Mouse (Mus musculus) CD4-positive, CD25-positive, alpha-beta regulatory T cell, adult 2 months (primary cell): ENCODE measurements at regions not wholly inside any gene's neighbourhood (a gene's known extent, or its start where the extent isn't known, plus 50 kb on each side); places are given as distances from the start of the nearest gene placed in this dataset.
A peak's percentile ranks its signal among the peaks of the same experiment; 100 is the strongest.

Experiments
- DNase-seq: peaks from one replicate; pipeline ENCODE4 v3.0.0-alpha.2; 2012; ENCODE audit warnings: low read depth, low spot score

GRCm38 (mm10) chr10:9086666-9087065, 200.8 kb upstream of the Sash1 start:
- DNase-seq, result no peak

- DNase-seq, result no peak
Measured at GRCm38 (mm10) chr10:9085441-9085840, 199.6 kb upstream of the Sash1 start.

DNA sequence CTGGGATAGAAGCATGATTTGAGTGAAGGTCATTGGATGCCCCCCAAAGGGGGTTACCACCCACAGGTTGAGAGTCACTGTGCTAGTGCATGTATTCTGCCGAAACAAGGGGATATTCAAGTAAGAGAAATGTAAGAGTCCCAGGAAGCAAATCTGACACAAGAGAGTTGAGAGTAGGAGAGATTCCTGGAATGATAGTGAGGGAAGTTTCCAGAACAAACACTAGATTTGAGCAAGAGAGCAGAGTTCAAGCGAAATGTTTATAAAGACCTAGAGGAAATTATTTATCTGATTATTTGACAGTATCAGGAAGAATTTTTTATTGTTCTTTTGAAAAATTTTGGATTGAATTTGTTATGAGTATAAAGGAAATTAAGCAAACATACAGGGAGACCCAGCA, 189.0 kb upstream of the Sash1 start:
- DNase-seq, result no peak

GRCm38 (mm10) chr10:9071630-9072029, 185.8 kb upstream of the Sash1 start:
- no peak for DNase-seq

DNA sequence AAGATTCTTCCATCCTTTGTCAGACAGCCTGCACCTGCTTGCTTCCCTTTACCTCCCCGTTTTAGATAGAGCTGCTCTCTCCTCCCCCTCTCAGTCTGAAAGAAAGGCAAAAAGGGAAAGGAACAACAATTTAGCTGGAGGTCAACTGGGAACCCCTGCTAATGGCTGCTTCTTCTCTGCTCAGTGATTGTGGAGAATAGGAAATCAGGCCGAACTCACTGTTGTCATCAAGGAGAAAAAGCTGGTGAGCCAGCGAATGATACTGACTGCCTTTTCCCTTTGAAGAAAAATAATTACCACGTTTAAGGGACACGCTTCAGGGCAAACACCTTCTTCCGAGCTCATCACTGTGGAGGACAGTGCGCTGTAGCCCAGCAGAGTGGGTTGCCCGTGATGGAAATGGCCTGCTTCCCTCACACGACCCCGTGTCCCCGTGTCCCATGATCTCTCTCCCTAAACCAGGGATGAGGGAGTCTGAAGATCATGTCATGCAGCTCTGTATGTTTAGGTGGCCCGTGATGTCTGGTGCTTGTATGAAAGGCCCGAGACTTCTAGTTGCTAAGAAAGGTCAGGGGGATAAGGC, 183.8 kb upstream of the Sash1 start:
- DNase-seq, result no peak

DNA sequence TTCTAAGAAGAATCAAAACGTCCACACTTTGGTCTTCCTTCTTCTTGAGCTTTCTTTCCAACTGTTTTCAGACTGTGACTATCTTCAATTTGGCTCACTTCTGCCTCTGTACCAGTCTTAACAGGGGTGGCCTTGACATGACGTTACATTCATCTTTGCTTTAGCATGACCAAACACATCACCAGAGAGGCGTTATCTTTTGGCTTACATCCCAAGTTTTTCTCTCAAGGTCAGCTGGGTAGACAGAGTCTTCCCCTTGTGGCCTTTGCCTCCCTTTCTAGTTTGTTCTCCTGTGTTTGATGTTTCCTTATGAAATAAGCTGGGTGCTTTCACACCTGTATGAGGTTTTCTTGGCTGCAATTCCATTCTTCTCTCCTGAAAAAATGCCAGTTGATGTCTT, 180.7 kb upstream of the Sash1 start:
- no peak for DNase-seq

DNA sequence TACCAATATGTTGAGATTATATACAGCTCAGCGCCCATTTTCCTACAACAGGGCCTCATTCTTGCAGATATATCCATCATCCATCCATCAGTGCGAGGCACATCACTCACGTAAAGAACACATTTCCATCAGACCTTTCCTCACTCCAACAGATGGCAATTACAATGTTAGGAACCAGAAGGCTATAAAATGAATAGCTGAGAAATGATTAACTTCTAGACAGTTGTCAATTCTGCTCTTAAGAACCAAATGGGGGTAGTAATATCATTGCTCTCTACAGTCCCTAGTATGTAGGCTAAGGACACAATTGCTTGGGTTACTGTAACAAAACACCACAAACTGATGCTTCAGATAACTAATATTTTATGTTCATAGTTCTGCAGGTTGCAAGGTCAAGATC, 176.1 kb upstream of the Sash1 start:
- DNase-seq, result no peak

- no peak for DNase-seq
Measured at GRCm38 (mm10) chr10:9055274-9055673, 169.4 kb upstream of the Sash1 start.

GRCm38 (mm10) chr10:9053371-9053770, 167.5 kb upstream of the Sash1 start:
- DNase-seq, result no peak

DNA sequence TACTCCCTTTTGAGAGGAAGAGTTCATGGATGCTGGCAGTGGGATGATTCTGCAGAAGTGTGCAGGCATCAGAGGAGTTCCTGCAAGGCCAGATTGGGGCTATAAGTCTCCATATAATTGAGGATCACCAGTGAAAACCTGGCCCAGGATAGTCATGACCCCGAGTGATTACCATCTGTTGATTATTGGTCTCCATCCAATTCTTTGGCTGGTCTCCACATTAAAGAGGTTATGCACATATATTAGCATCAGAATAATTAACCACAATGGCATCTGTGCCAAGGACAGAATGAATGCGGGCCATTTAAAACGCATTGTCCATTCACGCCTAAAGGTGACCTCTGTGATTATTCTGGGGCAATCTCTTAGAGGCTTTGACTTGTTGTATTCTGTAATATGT, 161.5 kb upstream of the Sash1 start:
- no peak for DNase-seq

GRCm38 (mm10) chr10:9044746-9045370, 159.0 kb upstream of the Sash1 start:
- no peak for DNase-seq

DNA sequence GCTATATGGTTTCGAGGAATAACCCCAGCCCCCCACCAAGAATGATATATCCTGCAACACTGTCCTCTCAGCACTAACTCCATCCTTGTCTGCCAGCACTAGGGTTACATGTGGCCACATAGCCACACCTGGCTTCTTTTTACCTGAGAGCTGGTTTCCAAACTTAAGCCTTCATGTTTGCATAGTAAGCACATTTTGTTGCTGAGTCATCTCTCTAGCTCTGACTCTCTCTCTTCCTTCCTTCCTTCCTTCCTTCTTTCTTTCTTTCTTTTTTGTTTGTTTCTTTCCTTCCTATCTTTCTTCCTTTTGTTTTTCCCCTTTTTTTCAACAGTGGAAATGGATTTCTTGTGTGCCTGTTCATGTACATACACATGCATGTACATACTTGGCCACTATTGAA, 157.6 kb upstream of the Sash1 start:
- no peak for DNase-seq

DNA sequence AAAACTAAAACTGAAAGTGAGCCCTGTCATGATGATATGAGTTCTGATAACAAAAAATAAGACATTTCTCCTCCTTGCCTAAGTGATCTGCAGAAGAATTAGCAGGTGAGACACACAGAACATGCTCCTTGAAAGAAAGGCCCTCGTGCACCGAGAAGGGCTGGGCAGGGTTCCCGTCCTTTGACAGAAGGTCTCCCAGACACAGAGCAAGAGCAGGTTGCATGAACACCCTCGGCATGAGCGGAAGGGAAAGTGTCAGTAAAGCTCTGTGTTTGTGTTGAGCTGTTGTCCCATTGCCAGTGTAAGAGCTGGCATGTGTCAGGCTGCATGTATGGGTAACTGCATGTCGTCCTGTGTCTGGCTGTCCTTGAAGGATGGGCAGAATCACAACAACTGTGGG, 144.6 kb upstream of the Sash1 start:
- no peak for DNase-seq

DNA sequence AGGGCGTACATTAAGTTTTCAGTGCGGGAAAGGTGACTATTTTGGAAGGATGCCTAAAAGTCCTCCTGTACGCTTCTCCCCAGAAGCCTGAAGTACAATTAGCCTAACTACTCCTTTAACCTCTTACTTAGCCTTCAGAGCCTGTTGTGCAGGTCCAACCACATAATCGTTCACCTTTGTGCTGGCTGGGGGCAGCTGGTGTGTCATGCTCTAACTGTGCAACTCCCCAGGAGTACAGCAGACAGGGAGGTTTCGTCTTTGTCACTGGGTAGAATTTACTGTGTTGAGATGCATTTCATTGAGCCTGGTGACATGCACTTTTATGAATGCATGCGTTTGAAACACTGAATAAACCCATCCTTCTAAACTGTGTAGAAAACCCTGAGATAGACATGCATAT, 143.6 kb upstream of the Sash1 start:
- no peak for DNase-seq

DNA sequence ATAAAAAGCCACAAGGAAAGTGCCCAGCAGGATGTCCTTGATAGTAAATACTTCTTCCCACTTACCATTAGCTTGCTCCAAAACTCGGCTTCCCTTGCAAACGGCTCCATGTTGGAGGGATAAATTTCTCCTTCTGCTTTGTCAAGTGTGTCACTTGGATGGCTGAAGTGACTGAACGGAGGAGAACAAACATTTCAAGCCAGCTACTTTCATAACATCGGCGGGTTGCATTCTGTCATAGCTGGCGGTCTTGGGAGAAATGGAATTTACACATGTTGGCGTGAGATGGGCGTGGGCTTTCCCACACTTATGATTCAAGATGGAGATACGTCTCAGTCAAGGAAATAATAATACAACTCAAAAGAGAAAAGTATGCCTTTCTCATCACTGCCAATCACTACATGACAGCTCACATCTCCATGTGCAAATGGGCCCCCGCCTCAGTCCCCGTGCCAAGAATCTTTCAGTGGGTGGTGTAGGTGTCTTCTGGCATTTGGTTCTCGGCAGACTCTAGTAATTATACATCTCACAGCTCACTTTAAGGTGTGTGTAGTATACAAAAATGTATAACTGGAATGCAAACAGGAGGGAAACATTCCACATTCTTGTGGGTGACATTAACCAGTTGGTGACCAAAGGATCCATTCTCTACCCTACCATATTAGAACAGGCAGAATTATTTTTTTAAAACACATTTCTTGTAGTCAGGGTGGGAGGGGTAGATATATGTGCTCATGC, 141.4 kb upstream of the Sash1 start:
- no peak for DNase-seq

GRCm38 (mm10) chr10:9014810-9015505, 129.1 kb upstream of the Sash1 start:
- no peak for DNase-seq

- DNase-seq, result no peak
Measured at GRCm38 (mm10) chr10:9013549-9013925, 127.7 kb upstream of the Sash1 start.

GRCm38 (mm10) chr10:9012829-9013548, 127.1 kb upstream of the Sash1 start:
- DNase-seq, result peak; percentile 54

DNA sequence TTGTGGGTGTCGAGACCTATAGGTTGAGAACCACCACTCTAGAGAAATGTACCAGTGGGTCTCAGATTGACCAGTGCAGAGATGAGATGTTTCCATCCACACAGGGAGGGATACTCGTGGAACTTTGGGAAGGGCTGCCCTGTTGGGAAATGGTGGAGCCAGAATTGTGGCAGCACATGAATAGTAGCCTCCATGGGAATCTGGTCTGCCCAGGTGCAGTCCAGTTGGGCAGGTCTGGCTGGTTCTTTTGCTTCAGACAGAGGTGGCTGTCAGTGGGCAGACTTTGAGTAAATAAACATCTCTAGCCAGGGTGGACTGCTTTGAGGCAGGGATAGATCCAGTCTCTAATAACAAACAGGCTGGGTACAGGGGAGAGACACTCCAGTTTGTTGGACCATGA, 126.0 kb upstream of the Sash1 start:
- DNase-seq, result no peak

- DNase-seq, result no peak
Measured at GRCm38 (mm10) chr10:9010191-9010590, 124.3 kb upstream of the Sash1 start.

GRCm38 (mm10) chr10:9005140-9005909, 119.5 kb upstream of the Sash1 start:
- no peak for DNase-seq
